Mouse (Mus musculus) hindbrain, embryonic 10.5 days (tissue): ENCODE measurements around the gene Eme1. TPM values are rescaled to one million over a fixed set of nuclear protein-coding genes. Genes with fewer than 3 reads are reported as not detected.
"Not testable (repeated sequence)": the region's sequence is repeated elsewhere in the genome, so short reads cannot be mapped to it uniquely, and the experiment has no call there.

Experiments
- DNase-seq: peaks from one replicate; pipeline ENCODE4 v3.0.0-alpha.2; 2017; ENCODE audit warnings: low spot score
- H3K27ac ChIP-seq: fragments of 300-500 bp; sonication (generic); 2 replicates; pipeline ENCODE4 v1.5.1; 2016; ENCODE audit warnings: mild to moderate bottlenecking, moderate library complexity
- H3K27me3 ChIP-seq: fragments of 300-500 bp; sonication (generic); 2 replicates; pipeline ENCODE4 v1.6.1; 2016; ENCODE audit warnings: mild to moderate bottlenecking; ENCODE audit not compliant: poor library complexity, insufficient read depth, severe bottlenecking
- H3K36me3 ChIP-seq: fragments of 300-500 bp; sonication (generic); 2 replicates; pipeline ENCODE4 v1.6.1; 2016; ENCODE audit warnings: mild to moderate bottlenecking, moderate library complexity
- H3K4me1 ChIP-seq: fragments of 300-500 bp; sonication (generic); replicated peaks from 2 replicates; pipeline ENCODE4 v1.6.1; 2016; ENCODE audit warnings: mild to moderate bottlenecking
- H3K4me3 ChIP-seq: fragments of 300-500 bp; sonication (generic); 2 replicates; pipeline ENCODE4 v1.5.1; 2016; ENCODE audit warnings: mild to moderate bottlenecking, moderate library complexity
- H3K9me3 ChIP-seq: fragments of 300-500 bp; sonication (generic); 2 replicates; pipeline ENCODE4 v1.6.1; 2016; ENCODE audit warnings: mild to moderate bottlenecking, moderate library complexity
- WGBS: fragments of 180-500 bp; shearing (Covaris S2); methylation state at CpG from one replicate; pipeline ENCODE4 v1.1.7; 2016; 5-methylcytosine and 5-hydroxymethylcytosine counted together
- polyA plus RNA-seq: library from polyadenylated mRNA; unstranded; fragments of >200 nt; fragmentation: Nextera tagmentation; extraction: Ambion mirVana; gene quantifications from 2 replicates; pipeline ENCODE4 v1.2.1, GENCODE M21; 2016

Eme1 gene
- polyA plus RNA-seq, 1 experiment from 2014 or later: 42.3 TPM

GRCm38 (mm10) chr11:94677607-94678145, 23.9 kb upstream of the Eme1 start:
- WGBS: 35% methylated on average over 15 of the region's 15 CpGs
- no peaks in the 10 kb centered on the region for H3K9me3 ChIP-seq
- H3K4me3 ChIP-seq: peak overlapping the region; percentile 97
- H3K36me3 ChIP-seq: 0 out of 2 replicates have a peak, but pooled peaks cover 11% of the 10 kb centered on the region
- peaks cover 42% of the 10 kb centered on the region for H3K4me1 ChIP-seq
- no peaks in the 10 kb centered on the region for H3K27me3 ChIP-seq
- DNase-seq: no peak
- peak overlapping the region; percentile 98 for H3K27ac ChIP-seq

- under 1% methylated on average over 82 of the region's 82 CpGs for WGBS
- Histone ChIP-seq H3K9me3 (no peaks in the 10 kb centered on the region), H3K36me3 (0 out of 2 replicates have a peak, but pooled peaks cover 15% of the 10 kb centered on the region), H3K4me1 (peaks cover 44% of the 10 kb centered on the region), H3K4me3 (peak within 1 kb of the TSS; percentile 97), H3K27ac (peak within 1 kb of the TSS; percentile 98), H3K27me3 (no peaks in the 10 kb centered on the region)
- peak; percentile 91 for DNase-seq
Observed at GRCm38 (mm10) chr11:94676754-94677606, 23.2 kb upstream of the Eme1 start, which contains the start of gene Xylt2. Xylt2 (minus strand) TSS chr11:94677515.

- Histone ChIP-seq H3K9me3 (no peaks in the 10 kb centered on the region), H3K27ac (peak overlapping the region; percentile 98), H3K4me1 (peaks cover 49% of the 10 kb centered on the region), H3K4me3 (peak overlapping the region; percentile 97), H3K27me3 (no peaks in the 10 kb centered on the region), H3K36me3 (0 out of 2 replicates have a peak, but pooled peaks cover 15% of the 10 kb centered on the region)
- WGBS: 48% methylated on average over 4 of the region's 4 CpGs
- DNase-seq: peak; percentile 22
Observed at GRCm38 (mm10) chr11:94676308-94676707, 22.5 kb upstream of the Eme1 start.

- DNase-seq: no peak
- no peaks in the 10 kb centered on the region for H3K9me3 ChIP-seq
- H3K4me1 ChIP-seq: peaks cover 49% of the 10 kb centered on the region
- WGBS: 79% methylated on average over 5 of the region's 5 CpGs
- peak overlapping the region; percentile 97 for H3K4me3 ChIP-seq
- H3K27me3 ChIP-seq: no peaks in the 10 kb centered on the region
- H3K27ac ChIP-seq: 0 out of 2 replicates have a peak overlapping the region, but pooled peaks have one; percentile 98
- H3K36me3 ChIP-seq: peaks cover 22% of the 10 kb centered on the region
Observed at GRCm38 (mm10) chr11:94675446-94675845, 21.7 kb upstream of the Eme1 start.

GRCm38 (mm10) chr11:94674984-94675383, 21.2 kb upstream of the Eme1 start:
- no peak for DNase-seq
- no peak overlapping the region; the same call in 1 of the 2 replicates for H3K4me3 ChIP-seq
- H3K4me1 ChIP-seq: peaks cover 49% of the 10 kb centered on the region
- no peaks in the 10 kb centered on the region for H3K9me3 ChIP-seq
- H3K27ac ChIP-seq: no peak overlapping the region
- WGBS: 84% methylated on average over 5 of the region's 5 CpGs
- no peaks in the 10 kb centered on the region for H3K27me3 ChIP-seq
- H3K36me3 ChIP-seq: peaks cover 27% of the 10 kb centered on the region

- Histone ChIP-seq H3K27ac (no peak overlapping the region), H3K9me3 (no peaks in the 10 kb centered on the region), H3K4me1 (no peaks in the 10 kb centered on the region), H3K27me3 (no peaks in the 10 kb centered on the region), H3K4me3 (no peak overlapping the region), H3K36me3 (peaks cover 98% of the 10 kb centered on the region)
- 92% methylated on average over 6 of the region's 6 CpGs for WGBS
- no peak for DNase-seq
Observed at GRCm38 (mm10) chr11:94665281-94665680, 11.5 kb upstream of the Eme1 start.

- no peak for DNase-seq
- H3K9me3 ChIP-seq: no peaks in the 10 kb centered on the region
- 69% methylated on average over 1 of the region's 1 CpGs for WGBS
- H3K4me1 ChIP-seq: no peaks in the 10 kb centered on the region
- no peaks in the 10 kb centered on the region for H3K27me3 ChIP-seq
- peaks cover 98% of the 10 kb centered on the region for H3K36me3 ChIP-seq
- H3K4me3 ChIP-seq: no peak overlapping the region
- no peak overlapping the region for H3K27ac ChIP-seq
Observed at GRCm38 (mm10) chr11:94661344-94661743, 7.6 kb upstream of the Eme1 start.

- Histone ChIP-seq H3K4me1 (peaks cover 18% of the 10 kb centered on the region), H3K9me3 (no peaks in the 10 kb centered on the region), H3K27ac (peak overlapping the region; percentile 97), H3K36me3 (peaks cover 62% of the 10 kb centered on the region), H3K4me3 (peak overlapping the region; percentile 82), H3K27me3 (no peaks in the 10 kb centered on the region)
- DNase-seq: no peak
- WGBS: 49% methylated on average over 8 of the region's 8 CpGs
Observed at GRCm38 (mm10) chr11:94652973-94653372, 791 bp downstream of the Eme1 start.

GRCm38 (mm10) chr11:94651241-94651640, 2.5 kb downstream of the Eme1 start:
- WGBS: 91% methylated on average over 7 of the region's 7 CpGs
- not testable (repeated sequence) for H3K27ac ChIP-seq, H3K27me3 ChIP-seq, H3K4me3 ChIP-seq, DNase-seq, H3K9me3 ChIP-seq
- Histone ChIP-seq H3K36me3 (peaks cover 62% of the 10 kb centered on the region), H3K4me1 (peaks cover 18% of the 10 kb centered on the region)

- no peak overlapping the region for H3K4me3 ChIP-seq
- DNase-seq: no peak
- H3K27ac ChIP-seq: no peak overlapping the region
- WGBS: 94% methylated on average over 4 of the region's 4 CpGs
- H3K4me1 ChIP-seq: no peaks in the 10 kb centered on the region
- H3K9me3 ChIP-seq: no peaks in the 10 kb centered on the region
- H3K36me3 ChIP-seq: peaks cover 96% of the 10 kb centered on the region
- no peaks in the 10 kb centered on the region for H3K27me3 ChIP-seq
Observed at GRCm38 (mm10) chr11:94646457-94646856, 7.3 kb downstream of the Eme1 start.

- Histone ChIP-seq H3K4me3 (no peak overlapping the region), H3K27me3 (no peaks in the 10 kb centered on the region), H3K36me3 (peaks cover 98% of the 10 kb centered on the region), H3K4me1 (no peaks in the 10 kb centered on the region), H3K27ac (no peak overlapping the region), H3K9me3 (no peaks in the 10 kb centered on the region)
- WGBS: 89% methylated on average over 8 of the region's 8 CpGs
- no peak for DNase-seq
Observed at GRCm38 (mm10) chr11:94644461-94645219, 9.1 kb downstream of the Eme1 start.

GRCm38 (mm10) chr11:94634431-94634830, 19.3 kb downstream of the Eme1 start:
- H3K27ac ChIP-seq: no peak overlapping the region
- no peak overlapping the region for H3K4me3 ChIP-seq
- H3K27me3 ChIP-seq: no peaks in the 10 kb centered on the region
- H3K9me3 ChIP-seq: no peaks in the 10 kb centered on the region
- DNase-seq: no peak
- peaks cover 15% of the 10 kb centered on the region for H3K4me1 ChIP-seq
- H3K36me3 ChIP-seq: peaks cover 83% of the 10 kb centered on the region
- WGBS: 92% methylated on average over 5 of the region's 5 CpGs
